Mouse (Mus musculus) hindbrain, embryonic 13.5 days (tissue): ENCODE measurements around the gene Ccnl1. TPM values are rescaled to one million over a fixed set of nuclear protein-coding genes. Genes with fewer than 3 reads are reported as not detected.

Experiments
- ATAC-seq: fragments of 200-750 bp; cut with Nextera tagmentation; 2 replicates; pipeline ENCODE4 v1.8.0; 2017; ENCODE audit warnings: moderate TSS enrichment; ENCODE audit not compliant: low FRiP score
- H3K27ac ChIP-seq: fragments of 300-500 bp; sonication (generic); 2 replicates; pipeline ENCODE4 v1.5.1; 2015; ENCODE audit warnings: inconsistent platforms, mild to moderate bottlenecking, moderate library complexity
- H3K27me3 ChIP-seq: fragments of 300-500 bp; sonication (generic); 2 replicates; pipeline ENCODE4 v1.6.1; 2015; ENCODE audit warnings: mild to moderate bottlenecking, inconsistent platforms
- H3K36me3 ChIP-seq: fragments of 300-500 bp; sonication (generic); 2 replicates; pipeline ENCODE4 v1.6.1; 2015; ENCODE audit warnings: mild to moderate bottlenecking, inconsistent platforms
- H3K4me1 ChIP-seq: fragments of 300-500 bp; sonication (generic); replicated peaks from 2 replicates; pipeline ENCODE4 v1.6.1; 2015; ENCODE audit warnings: inconsistent platforms
- H3K4me2 ChIP-seq: fragments of 300-500 bp; sonication (generic); 2 replicates; pipeline ENCODE4 v1.6.1; 2015; ENCODE audit warnings: inconsistent platforms, mild to moderate bottlenecking, moderate library complexity
- H3K4me3 ChIP-seq: fragments of 300-500 bp; sonication (generic); 2 replicates; pipeline ENCODE4 v1.5.1; 2015; ENCODE audit warnings: mild to moderate bottlenecking, inconsistent platforms
- H3K9ac ChIP-seq: fragments of 300-500 bp; sonication (generic); 2 replicates; pipeline ENCODE4 v1.6.1; 2015; ENCODE audit warnings: mild to moderate bottlenecking, inconsistent platforms
- H3K9me3 ChIP-seq: fragments of 300-500 bp; sonication (generic); 2 replicates; pipeline ENCODE4 v1.6.1; 2016; ENCODE audit warnings: inconsistent platforms
- WGBS: fragments of 180-500 bp; shearing (Covaris S2); methylation state at CpG from one replicate; pipeline ENCODE4 v1.1.7; 2015; 5-methylcytosine and 5-hydroxymethylcytosine counted together
- polyA plus RNA-seq: library from polyadenylated mRNA; unstranded; fragments of >200 nt; fragmentation: Nextera tagmentation; extraction: Ambion mirVana; gene quantifications from 2 replicates; pipeline ENCODE4 v1.2.1, GENCODE M21; 2015

Gene Ccnl1
- polyA plus RNA-seq, 1 experiment from 2014 or later, result 80.9 TPM

GRCm38 (mm10) chr3:65912217-65912616, 45.8 kb downstream of the Ccnl1 start:
- H3K4me2 ChIP-seq, result no peak overlapping the region
- no peak overlapping the region for H3K4me3 ChIP-seq
- H3K27me3 ChIP-seq, result no peaks in the 10 kb centered on the region
- no peaks in the 10 kb centered on the region for H3K36me3 ChIP-seq
- ATAC-seq, result no peak
- no peaks in the 10 kb centered on the region for H3K9me3 ChIP-seq
- no peaks in the 10 kb centered on the region for H3K4me1 ChIP-seq
- no peak overlapping the region for H3K9ac ChIP-seq
- no peak overlapping the region for H3K27ac ChIP-seq
- WGBS, result 71% methylated on average over 11 of the region's 11 CpGs

DNA sequence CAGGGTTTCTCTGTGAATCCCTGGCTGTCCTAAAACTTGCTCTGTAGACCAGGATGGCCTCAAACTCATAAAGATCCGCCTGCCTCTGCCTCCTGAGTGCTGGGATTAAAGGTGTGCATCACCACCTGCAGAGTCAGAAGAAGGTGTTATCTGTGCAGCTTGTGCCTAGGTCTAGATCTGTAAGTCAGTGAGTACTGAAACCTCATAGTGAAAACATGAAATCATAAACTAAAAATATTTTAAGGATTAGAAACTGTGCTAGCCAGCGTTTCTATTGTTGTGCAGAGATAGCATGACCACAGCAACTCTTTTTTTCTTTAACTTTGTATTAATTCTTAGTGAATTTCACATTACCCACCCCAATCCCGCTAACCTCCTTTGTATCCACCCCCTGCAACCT, 46.8 kb downstream of the Ccnl1 start:
- Histone ChIP-seq H3K36me3 (no peaks in the 10 kb centered on the region), H3K9ac (no peak overlapping the region), H3K4me1 (no peaks in the 10 kb centered on the region), H3K4me2 (no peak overlapping the region), H3K9me3 (no peaks in the 10 kb centered on the region), H3K4me3 (no peak overlapping the region), H3K27me3 (no peaks in the 10 kb centered on the region), H3K27ac (no peak overlapping the region)
- ATAC-seq, result no peak
- 91% methylated on average over 3 of the region's 3 CpGs for WGBS

GRCm38 (mm10) chr3:65909454-65909853, 48.6 kb downstream of the Ccnl1 start:
- Histone ChIP-seq H3K4me3 (no peak overlapping the region), H3K36me3 (no peaks in the 10 kb centered on the region), H3K9ac (no peak overlapping the region), H3K4me2 (no peak overlapping the region), H3K27ac (no peak overlapping the region), H3K9me3 (no peaks in the 10 kb centered on the region), H3K27me3 (no peaks in the 10 kb centered on the region), H3K4me1 (no peaks in the 10 kb centered on the region)
- ATAC-seq, result no peak
- 88% methylated on average over 2 of the region's 2 CpGs for WGBS

- no peak for ATAC-seq
- no peak overlapping the region for H3K27ac ChIP-seq
- WGBS, result over 99% methylated on average over 4 of the region's 4 CpGs
- H3K9ac ChIP-seq, result no peak overlapping the region
- no peaks in the 10 kb centered on the region for H3K4me1 ChIP-seq
- H3K9me3 ChIP-seq, result no peaks in the 10 kb centered on the region
- H3K27me3 ChIP-seq, result no peaks in the 10 kb centered on the region
- H3K4me3 ChIP-seq, result no peak overlapping the region
- no peaks in the 10 kb centered on the region for H3K36me3 ChIP-seq
- H3K4me2 ChIP-seq, result no peak overlapping the region
Observed at GRCm38 (mm10) chr3:65907536-65907935, 50.5 kb downstream of the Ccnl1 start.

DNA sequence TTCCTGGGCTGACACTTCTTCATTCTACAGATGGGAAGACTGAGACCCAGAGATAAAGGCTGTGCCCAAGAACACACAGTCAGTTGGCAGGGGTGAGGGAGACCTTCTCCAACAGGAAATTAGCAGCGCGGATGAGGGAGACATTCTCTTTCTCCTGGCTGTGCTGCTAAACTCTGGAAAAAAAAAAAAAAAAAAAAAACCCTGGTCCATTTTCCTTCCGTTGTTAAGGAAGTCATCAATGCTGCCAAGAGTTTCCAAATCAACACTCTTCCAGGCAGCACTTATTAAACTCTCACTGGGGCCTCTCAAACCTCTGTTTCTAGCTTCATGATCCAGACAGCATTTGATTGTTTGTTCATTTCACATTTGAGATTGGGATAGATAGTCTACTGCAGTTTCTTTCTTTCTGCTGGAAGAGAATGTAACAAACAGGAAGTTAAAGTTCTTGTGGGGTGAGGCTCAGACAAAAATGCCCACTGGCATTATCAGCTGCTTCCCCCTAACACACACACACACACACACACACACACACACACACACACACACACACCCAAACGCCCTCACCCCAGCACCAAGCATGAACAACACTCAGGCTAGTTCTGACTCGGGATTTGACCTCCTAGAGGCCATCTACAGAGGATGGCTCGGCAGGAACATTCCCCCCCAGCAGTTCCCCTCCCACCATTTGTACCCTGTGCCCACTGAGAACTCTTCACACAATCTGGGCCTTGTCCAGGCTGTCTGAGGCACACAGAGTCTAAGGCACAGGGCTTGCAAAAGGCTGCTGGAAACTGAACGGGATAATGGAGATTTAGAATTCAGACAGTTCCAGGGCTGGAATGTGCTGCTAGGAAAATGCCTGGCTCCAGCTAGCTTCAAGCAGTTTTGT, 52.5 kb downstream of the Ccnl1 start:
- no peaks in the 10 kb centered on the region for H3K27me3 ChIP-seq

DNA sequence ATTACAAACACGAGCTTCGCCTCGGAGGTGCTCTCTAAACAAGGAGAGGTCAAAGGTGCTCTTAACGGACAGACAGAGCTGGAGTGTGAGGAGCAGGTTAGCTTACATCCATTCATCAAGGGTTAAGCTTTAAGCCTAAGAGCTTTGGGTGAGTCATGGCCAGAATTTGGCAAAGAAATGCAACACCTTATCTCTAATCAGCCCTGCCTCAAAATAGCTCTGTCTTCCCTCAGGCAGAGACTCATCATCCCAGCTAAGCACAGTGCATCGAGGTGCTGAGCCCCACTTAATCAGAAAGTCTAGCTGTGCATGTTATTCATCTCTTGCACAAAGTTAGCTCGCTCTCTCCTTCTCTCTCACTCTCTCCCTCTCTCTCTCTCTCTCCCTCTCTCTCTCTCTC, 53.3 kb downstream of the Ccnl1 start:
- H3K4me2 ChIP-seq, result no peak overlapping the region
- no peaks in the 10 kb centered on the region for H3K27me3 ChIP-seq
- no peaks in the 10 kb centered on the region for H3K9me3 ChIP-seq
- no peak overlapping the region for H3K9ac ChIP-seq
- no peak overlapping the region for H3K27ac ChIP-seq
- H3K4me1 ChIP-seq, result no peaks in the 10 kb centered on the region
- H3K36me3 ChIP-seq, result no peaks in the 10 kb centered on the region
- no peak overlapping the region for H3K4me3 ChIP-seq
- 42% methylated on average over 6 of the region's 6 CpGs for WGBS
- no peak for ATAC-seq

More for the DNA sequence above, 52.5 kb downstream of the Ccnl1 start:
- Histone ChIP-seq H3K9me3 (no peaks in the 10 kb centered on the region), H3K9ac (no peak overlapping the region), H3K4me3 (no peak overlapping the region), H3K36me3 (no peaks in the 10 kb centered on the region), H3K27ac (no peak overlapping the region), H3K4me2 (no peak overlapping the region), H3K4me1 (no peaks in the 10 kb centered on the region)
- ATAC-seq, result no peak
- 44% methylated on average over 7 of the region's 7 CpGs for WGBS

- Histone ChIP-seq H3K4me3 (no peak overlapping the region), H3K36me3 (no peaks in the 10 kb centered on the region), H3K27me3 (no peaks in the 10 kb centered on the region), H3K4me2 (no peak overlapping the region), H3K27ac (no peak overlapping the region), H3K9ac (no peak overlapping the region), H3K4me1 (0 out of 2 replicates have a peak, but pooled peaks cover under 1% of the 10 kb centered on the region), H3K9me3 (no peaks in the 10 kb centered on the region)
- no peak for ATAC-seq
- WGBS, result 65% methylated on average over 4 of the region's 4 CpGs
Observed at GRCm38 (mm10) chr3:65904106-65904505, 53.9 kb downstream of the Ccnl1 start.

- Histone ChIP-seq H3K9me3 (no peaks in the 10 kb centered on the region), H3K4me3 (no peak overlapping the region), H3K9ac (no peak overlapping the region), H3K4me1 (peaks cover 12% of the 10 kb centered on the region), H3K27me3 (no peaks in the 10 kb centered on the region), H3K36me3 (no peaks in the 10 kb centered on the region), H3K4me2 (no peak overlapping the region), H3K27ac (no peak overlapping the region)
- WGBS, result 46% methylated on average over 8 of the region's 8 CpGs
- ATAC-seq, result no peak; the same call in 1 of the 2 replicates
Observed at GRCm38 (mm10) chr3:65898598-65899278, 59.3 kb downstream of the Ccnl1 start.

DNA sequence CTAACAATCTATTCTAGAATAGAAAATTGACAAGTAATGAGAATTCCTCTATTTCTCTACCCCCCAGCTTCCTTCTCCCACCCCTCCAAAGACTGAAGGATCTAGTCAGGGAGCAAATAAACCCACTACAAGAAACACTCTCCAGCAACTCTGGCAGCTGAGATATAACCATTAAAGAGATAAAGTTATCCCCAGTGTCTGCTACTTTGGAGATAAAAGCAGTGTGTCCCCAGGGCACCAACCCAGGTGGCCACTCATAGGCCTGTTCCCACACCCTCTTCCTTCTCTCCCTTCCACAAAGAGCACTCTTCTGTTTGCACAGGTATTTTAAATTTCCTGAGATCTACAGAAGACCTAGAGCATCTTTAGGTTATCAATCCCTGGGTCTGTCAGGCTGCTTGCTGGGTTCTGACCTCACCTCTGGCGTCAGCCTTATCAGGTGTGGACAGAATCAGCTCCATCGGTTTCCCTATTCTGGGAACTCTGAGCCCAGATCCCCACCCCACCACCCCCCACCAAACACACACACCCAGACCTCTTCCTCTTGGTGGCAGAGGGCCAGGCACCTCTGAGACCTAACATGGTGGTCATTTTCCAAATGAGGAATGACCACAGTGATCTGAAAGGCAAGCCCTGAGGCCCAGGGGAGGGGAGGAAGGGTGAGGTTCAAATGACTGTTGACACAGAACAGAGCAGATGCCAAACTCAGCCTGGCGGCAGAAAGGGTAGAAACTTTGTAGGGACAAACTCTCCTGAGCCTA, 60.6 kb downstream of the Ccnl1 start:
- 74% methylated on average over 3 of the region's 3 CpGs for WGBS
- Histone ChIP-seq H3K4me1 (peaks cover 12% of the 10 kb centered on the region), H3K9me3 (no peaks in the 10 kb centered on the region), H3K36me3 (no peaks in the 10 kb centered on the region), H3K9ac (no peak overlapping the region), H3K27me3 (no peaks in the 10 kb centered on the region), H3K27ac (no peak overlapping the region), H3K4me3 (no peak overlapping the region), H3K4me2 (no peak overlapping the region)
- no peak for ATAC-seq
